Mouse (Mus musculus): ENCODE results near the gene Serpina10. TPM values are rescaled to one million over a fixed set of nuclear protein-coding genes. Genes with fewer than 3 reads are reported as not detected.
"Not testable (repeated sequence)": the region's sequence is repeated elsewhere in the genome, so short reads cannot be mapped to it uniquely, and the experiment has no call there.

Gene Serpina10
- total RNA-seq (2021): not detected

DNA sequence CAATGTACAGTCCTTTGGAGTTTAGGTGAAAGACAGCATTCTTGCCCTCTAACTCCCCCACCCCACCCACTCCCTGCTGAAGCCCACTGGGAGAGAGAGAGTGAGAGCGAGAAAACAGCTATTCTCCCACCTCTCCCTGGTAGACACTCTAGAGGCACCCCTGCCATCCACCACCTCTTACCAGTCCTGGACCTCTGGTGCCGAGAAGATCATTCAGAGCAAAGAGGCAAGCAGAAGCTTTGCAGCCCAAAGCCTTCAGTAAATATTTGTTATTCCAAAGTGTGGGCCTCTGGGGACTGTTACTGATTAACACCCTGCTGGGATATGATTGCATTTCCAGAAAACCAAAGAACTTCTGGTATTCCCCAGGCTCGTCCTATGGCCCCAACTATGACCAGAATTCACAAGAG is at the start of gene Serpina10:
Serpina10 (minus strand) TSS at position 242 of the 410 bp plus-strand sequence.
- DNase-seq: no peak

DNA sequence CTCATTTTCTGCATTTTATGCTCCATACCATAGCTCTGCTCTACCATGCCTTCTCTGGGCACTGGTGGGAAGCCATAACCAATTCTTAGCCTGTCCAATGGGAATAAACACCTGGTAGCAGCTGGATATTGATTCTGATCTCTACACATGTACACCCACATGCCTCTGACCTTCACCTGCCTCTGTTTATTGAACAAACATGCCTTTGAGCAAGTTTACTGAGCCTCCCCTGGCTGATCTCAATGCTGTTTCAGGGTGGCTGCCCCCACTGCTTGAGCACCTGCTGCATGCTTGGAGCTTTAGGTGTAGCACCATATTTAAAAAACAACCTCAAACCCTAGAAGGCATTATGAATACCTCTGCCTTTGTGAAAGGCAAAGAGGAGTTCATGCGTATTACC is 48.6 kb upstream of the Serpina10 start:
- DNase-seq: not testable (repeated sequence)

DNA sequence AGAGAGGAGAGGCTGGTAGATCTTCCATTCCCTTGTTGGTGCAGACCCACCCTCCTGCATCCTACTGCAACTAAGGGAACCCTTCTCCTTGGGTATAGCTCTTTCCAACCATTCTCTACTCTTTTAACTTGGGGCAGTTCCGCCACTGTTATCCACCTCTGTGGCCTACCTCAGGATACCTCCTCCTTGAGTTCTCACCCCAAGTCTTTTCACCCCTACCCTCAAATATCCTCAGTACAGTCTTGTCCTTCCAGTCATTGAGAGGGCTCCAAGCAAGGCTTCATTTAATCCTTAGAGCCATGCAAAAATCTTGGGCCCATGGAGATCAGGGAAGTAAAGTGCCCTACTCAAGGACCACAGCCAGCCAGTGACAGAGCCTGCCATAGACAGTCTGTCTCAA is 44.8 kb upstream of the Serpina10 start, which contains the start of gene Serpina16:
Serpina16 (minus strand) TSS at position 101 of the 400 bp plus-strand sequence.
- DNase-seq: no peak

DNA sequence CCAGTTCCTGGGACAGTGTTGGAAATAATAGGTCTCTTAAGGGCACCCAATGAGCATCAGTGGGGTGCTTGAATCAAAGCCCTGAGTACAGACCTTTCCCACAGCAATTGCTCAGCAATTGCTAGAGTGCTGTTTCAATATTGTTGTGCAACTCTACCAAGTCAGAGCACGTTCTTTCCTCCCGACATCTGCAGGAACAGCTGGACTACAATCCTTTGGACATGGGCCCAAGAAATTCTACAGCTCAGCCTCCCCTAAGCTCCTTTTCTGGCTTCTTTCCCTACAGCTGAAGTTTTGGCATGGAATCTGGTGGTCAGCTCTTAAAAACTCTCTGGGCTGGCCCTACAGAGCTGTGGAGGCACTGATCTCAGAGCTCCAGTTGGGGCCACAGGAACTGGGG is 41.9 kb upstream of the Serpina10 start:
- DNase-seq: no peak

DNA sequence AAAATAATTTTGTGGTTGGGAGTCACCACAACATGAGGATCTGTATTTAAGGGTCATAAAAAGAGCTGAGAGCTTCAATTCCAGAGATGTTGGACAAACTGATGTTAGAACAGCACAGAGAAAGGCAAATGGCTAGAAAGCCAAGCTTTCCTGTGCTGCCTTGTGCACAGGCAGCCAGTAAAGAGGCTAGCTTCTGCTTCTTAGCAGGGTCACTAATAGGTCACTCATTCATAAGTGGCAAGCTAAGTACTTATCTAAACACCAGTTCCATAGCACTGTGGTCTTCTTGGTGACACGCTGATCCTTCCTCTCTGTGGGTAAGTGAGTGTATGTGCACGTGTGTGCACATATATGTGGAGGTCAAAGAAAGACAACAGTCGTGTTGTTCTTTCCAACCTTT is 40.2 kb upstream of the Serpina10 start:
- no peak for DNase-seq

DNA sequence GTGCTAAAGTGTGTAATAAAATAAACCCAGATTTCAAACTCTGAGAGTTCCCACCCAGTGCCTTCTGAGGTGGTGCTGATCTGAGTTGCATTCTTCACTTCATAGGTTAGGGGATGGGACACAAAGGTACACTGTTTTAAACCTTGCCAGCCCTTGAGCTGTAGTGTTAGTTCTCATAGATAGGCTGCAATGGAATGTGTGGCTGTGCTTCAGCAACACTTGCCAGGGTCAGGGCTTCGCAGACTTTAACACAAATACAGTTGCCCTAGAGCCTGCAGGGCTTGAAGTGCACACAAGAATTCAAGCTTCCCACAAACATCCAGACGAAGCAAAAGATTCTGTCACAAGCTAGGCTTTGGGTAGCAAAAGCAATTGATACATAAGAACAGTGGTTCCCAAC is 39.7 kb upstream of the Serpina10 start:
- DNase-seq: no peak

DNA sequence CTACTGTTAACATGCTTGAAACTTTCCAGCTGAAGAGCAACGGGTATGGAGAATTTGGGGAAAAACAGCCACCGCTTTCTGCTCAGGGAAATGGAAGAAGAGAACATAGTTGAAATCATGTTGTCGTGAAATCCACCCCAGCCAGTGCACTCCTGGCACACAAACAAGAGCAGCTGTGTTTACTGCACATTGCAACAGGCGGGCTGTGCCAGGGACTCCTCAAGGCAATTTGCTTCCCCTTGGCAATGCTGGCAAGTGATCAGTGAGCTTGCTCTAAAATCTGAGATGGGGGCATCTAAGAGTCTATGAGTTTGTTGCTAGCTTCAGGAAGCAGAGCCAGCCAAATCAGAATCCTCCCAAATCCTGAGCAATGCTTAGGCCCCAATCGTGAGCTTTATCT is 39.1 kb upstream of the Serpina10 start:
- peak; percentile 56 to 68 for DNase-seq

DNA sequence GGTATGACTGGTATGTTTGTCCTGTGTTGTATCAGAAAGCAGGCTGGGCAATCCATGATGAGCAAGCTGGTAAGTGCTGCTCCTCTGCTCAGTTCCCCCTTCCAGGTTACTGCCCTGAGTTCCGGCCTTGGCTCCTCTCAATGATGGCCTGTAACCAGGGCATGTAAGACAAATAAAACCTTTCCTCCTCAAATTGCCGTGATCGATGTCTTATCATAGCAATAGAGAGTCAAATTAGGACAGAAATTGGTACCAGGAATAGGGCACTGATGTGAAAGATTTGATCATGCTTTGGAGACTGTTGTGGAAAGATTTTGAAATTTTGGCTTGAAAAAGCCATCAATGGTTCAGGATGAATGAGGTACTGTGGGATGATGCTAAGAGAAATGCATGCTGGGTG is 34.0 kb upstream of the Serpina10 start:
- DNase-seq: no peak

DNA sequence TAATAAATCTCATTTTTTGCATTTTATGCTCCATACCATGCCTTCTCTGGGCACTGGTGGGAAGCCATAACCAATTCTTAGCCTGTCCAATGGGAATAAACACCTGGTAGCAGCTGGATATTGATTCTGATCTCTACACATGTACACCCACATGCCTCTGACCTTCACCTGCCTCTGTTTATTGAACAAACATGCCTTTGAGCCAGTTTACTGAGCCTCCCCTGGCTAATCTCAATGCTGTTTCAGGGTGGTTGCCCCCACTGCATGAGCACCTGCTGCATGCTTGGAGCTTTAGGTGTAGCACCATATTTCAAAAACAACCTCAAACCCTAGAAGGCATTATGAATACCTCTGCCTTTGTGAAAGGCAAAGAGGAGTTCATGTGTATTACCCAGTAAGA is 30.8 kb upstream of the Serpina10 start:
- not testable (repeated sequence) for DNase-seq

DNA sequence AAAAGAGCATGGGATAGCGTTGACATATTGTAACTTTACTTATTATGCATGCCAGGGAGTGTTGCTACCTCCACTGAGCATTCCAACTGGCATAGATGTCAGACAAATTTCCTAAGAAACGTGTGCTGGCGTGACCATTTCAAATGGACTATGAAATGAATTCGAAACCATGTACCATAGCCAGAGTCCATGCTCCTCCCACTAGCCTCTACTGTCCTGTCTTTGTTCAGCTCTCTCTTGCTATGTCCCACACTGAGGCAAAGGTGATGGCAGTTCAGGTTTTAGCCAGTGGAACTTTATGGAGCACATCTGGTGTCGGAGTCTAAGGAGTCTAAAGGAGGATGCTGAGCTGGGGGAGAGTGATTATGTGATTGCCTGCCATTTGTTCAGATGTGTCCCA is 28.8 kb upstream of the Serpina10 start:
- no peak for DNase-seq

DNA sequence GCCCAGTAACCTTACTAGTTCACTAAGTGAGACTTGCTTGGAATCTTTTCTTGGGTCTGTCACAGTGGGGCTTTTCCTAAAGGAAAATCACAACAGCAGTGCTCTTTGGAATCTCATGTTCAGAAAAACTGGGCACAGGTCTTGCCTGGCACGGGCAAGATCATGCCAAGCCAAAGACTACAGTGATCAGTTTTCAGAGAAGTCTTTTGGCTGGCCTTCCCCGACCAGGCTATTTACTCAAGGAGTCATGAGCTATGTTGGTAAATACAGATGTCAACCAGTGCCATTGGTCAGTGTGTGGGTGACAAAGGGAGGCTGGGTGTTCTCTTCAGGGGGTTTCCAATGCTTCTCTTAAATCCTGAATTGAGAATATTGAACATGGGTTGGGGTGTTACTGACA is 27.9 kb upstream of the Serpina10 start:
- DNase-seq: no peak

DNA sequence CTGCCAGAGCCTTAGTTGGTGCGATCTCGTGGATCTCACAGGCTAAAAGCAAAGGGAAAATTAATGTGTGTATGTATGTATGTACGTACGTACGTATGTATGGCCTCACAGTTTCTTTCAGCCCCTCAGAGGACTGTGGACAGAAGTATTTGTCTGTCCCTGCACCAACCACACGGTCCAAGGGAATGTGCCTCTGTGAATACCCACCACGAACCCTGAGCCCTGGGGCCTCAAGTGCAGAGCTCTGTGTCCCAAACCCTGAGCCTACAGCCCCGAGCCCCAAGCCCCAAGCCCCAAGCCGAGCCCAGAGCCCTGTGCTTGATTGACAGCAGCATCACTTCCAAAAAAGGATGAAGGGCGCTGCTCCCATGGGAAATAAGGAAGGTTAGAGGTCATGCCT is 26.7 kb upstream of the Serpina10 start:
- no peak for DNase-seq

DNA sequence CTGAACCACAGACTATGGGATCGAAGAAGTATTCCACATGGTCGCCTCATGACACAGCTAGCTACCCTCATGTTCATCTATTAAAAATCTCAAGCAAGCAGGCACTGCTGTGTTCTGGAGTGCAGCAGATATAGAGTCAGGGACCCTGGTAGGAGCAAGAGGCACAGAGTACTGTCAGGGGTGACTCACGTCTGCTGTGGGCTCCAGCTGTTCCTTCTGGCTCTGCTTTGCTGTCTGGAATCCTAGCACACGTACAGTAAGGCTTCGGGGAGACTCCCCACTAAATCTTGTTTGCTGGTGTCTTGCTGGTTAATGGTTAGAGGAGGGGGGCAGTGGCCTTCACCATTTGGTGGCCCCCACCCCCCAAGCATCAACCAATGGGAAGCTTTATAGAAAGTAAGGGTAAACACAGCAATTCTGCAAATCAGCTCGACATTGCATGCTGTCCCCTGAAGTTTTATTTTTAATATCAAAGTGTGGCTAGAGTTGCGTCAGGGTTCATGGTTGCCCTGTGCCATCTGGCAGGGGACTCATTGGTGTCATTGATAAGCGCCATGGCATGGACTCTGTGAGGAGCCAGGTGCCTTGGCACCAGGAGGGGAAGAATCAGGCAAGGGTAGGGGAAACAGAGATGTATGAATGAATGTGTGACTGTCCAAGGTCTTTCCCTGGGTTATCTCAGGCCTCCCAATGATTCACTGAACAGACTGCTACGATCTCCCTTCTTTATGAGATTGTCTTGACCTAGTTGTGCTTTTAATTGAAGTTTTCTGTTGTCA is 25.8 kb upstream of the Serpina10 start, which contains the start of gene Serpina6:
Serpina6 (minus strand) TSS at position 365 of the 779 bp plus-strand sequence.
- no peak for DNase-seq

DNA sequence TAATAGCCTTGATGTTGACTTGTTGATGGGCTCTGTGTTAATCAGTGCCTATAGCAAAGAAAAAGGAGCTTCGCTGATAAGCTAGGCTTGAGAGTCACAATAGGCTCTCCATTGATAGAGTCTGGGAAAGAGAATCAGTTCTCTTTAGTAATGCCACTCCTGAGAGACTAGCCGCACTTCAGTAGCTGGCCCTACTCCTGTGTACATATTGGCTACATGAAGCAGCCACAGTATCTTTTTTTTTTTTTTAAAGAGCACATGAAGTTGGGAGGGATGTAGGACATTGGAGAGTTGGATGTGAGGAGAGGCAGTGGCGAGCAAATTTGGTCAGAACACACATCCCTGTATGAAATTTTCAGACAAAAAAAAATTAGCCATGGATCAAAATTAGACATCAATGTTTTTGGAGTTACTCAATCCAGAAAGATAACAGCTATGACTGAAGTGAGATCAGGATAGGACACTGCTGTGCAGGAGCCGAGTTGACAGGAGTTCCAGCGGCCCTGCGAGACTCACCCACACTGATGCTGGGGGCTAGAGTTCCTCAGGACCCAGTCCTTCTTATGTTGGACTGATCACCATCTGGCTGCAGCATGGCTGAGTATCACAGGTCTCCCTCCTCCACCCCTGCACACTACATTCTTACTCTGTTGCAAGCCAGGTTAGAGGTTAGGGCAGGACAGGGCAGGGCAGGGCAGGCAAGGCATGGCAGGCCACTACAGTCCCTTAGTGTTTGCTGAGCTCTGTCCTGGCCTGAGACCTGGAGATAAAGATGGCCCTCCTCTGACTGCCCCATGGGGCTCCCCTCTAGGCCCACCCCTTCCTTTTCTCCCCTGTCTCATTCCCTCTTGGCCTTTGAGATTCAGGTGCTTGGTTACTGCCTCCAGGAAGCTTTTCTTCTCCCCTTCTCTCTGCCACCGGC is 24.1 kb upstream of the Serpina10 start:
- DNase-seq: no peak

DNA sequence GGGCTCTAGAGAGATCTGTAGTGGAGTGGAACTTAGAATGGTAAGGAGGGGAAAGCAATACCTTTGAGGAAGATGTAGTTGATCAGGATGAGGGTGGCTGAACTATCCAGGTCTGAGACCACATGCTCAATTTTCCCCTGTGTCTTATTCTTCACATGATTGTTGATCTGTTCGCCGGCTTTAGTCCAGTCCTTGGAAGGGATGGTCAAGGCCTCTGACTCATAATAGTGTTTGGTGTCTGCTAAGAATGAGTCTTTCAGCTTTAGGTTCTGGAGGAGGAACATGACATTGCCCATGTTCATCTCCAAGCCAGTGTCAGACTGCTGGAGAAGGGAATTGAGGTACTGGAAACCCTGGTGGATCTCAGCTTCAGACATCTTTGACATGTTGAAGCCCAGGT is 22.6 kb upstream of the Serpina10 start:
- DNase-seq: no peak

DNA sequence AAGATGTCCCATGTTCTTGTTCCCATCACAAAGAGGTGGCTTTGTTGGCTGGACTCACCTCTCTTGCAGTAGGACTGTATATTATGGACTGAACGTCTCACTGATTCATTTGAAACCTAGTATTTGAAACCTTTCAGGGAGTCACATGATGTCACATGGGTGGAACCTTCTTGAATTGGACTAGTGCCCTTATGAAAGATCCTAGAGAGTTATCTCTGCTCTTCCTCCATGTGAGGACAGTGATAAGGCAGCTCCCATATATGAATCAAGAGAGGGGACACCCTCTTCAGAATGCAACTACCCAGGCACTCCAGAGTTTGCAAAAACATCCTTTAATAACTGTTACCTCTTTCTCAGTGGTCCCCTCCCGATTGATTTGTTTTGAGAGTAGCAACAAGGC is 15.1 kb upstream of the Serpina10 start:
- DNase-seq: no peak

DNA sequence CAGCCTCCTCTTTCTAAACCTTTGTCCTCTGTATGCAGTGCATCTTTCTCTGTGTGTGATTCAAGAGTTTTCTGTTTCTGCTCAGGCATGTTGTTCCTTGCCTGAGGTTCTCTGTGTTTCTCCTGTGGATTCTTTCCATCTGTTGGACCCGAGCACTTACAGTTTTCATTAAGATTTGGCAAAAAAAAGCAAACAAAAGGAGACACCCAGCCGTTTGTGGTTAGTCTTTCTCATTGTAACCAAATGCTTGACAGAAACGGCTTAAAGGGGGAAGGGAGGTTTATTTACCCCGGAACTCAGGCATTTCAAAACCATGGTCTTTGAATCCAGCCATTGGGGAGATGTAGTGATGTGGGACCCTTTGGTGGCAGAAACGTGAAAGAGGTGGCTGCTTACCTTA is 13.4 kb upstream of the Serpina10 start:
- DNase-seq: no peak

DNA sequence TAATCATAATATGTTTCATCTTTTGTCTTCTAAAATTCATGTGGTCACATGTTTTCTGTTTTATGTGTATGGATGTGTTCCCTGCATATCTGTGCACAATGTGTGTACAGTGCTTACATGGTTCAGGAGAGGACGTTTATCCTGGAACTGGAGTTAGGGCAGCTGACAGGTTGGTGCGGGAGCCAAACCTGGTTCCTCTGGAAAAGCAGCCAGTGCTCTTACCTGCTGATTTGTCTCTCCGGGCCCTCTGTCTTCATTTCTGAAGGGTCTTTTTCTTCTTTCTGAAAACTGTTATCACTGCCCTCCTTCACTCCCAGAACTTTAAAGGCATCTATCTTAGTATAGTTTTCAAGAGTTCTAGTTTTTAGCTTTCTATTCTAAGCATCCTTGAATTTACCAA is 12.6 kb upstream of the Serpina10 start:
- DNase-seq: no peak

DNA sequence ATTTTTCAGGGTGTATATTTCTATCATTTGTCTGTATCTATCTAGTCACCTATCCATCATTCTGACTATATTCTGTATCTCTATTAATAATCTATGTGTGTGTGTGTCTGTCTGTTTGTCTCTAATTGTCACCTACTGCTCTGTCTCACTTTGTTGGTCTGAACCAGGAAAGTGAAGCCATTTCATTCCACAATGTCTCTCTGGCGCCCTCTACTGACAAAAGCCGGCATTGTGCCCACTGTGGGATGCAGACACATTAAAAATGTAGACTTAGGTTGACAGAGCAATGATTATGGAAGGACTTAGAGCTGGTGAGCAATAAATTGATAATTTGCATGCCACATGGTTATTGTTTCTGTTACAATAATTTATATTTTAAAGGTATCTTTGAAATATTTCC is 12.1 kb upstream of the Serpina10 start:
- DNase-seq: peak; percentile 73 to 84

DNA sequence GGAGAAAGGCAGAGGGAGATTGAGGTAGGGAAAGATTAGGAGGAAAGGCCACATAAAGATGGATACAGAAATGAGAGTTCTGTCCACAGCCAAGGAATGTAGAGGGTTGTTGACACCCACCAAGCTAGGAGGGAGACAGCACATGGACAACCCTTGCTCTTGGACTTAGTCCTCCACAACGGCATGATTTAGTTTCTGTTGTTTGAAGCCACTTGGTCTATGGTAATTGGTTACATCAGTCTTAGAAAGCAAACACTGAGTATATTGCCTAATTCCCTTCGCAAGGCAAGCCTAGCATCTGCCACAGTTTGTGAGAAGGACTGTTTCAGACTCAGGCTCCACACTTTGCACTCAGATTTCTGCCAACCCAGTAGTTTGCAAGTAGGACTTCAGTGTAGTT is 4.6 kb upstream of the Serpina10 start:
- no peak for DNase-seq

DNA sequence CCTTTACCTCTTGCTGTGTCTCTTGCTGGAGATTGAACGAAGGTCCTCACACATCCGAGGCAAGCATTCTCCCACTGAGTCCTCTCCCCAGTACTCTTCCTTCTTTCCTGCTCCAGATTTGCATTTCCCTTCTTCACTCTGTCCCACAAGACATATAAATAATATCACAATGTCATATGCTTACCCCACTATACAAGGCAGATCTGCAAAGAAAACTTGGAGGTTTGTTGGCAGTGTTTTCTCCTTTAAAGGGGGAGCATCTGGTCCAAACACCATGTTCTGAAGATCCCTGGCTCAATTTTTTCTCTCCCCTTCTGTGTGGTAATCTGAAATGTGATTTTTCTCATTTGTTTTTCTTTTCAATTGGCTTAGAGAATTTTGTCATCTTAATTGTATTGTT is 3.2 kb upstream of the Serpina10 start:
- DNase-seq: no peak

DNA sequence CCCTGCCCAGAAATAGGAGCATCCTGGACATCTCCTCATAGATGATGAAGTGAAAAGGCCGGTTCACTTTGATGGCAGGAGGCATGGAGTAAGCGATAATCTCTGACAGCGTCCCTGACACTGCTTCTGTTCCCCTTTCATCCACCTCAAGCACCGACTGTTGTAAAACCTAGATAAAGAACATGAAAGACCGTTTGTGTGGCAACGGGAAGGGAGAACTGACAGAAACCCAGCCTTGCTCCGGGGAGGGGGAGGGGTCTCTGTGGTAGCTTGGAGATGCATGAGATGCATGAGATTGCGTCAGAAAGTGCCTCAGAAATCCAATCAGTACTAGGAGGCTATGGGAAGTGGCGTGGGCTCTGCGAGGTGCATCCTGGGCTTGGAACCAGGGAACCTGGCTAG is 14.4 kb downstream of the Serpina10 start:
- DNase-seq: no peak

DNA sequence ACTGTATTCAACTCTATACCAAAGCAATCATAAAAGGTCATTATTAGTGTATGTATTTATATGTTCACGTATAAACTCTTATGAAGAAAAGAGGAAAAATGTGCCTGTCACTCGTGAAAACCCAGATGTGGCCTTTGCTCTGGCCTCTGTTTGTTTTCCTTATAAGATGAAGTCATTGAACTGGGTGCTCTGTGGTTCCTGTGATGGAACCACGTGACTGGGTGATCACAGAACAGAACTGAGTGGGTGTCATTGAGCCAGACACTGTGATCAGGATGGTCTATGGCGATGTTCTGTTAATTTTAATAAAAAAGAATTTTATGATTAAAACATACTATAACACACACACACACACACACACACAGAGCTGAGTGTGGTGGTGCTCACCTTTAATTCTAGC is 15.5 kb downstream of the Serpina10 start:
- DNase-seq: no peak

DNA sequence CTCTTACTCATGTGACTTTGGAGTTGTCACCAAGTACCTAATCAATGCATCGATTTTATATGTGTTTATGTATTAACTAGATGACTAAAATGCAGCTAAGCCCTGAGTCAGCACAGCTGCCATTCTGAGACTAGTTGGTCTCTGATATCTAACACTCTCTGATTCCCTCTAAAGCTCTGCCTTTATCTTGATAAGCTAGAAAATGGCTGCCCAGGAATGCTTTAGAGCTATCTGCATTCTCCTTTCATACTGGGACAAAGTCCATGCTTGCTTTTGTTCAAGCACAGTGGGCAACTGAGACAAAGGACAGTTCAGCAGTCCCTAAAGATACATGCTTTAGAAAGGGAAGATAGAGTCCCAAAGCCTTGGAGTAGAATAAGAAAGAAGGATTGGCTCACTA is 16.1 kb downstream of the Serpina10 start:
- DNase-seq: no peak

Measured in layer of hippocampus, postnatal 36 days (tissue).